ENCODE assay signal across 22 mouse cellular contexts in the genomic region with DNA sequence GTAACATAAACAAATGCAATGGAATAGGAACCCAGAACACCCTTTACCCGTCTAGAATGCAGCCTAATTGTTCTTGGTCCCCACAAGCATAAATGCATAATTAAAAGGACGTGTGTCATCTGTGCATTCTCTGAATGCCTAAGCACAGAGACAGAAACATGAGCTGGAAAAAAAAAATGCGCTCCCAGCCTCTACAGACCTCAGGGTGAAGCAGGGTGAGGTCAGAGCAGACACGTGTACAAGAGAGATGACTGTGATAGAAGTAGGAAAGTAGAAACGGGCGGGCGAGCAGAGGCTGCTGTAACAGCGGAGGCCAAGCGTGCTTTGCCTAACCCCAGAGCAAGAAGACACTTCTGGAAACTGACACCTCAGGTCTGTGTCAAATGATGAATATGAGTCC. TPM values are rescaled to one million over a fixed set of nuclear protein-coding genes. Genes with fewer than 3 reads are reported as not detected.
DNase-seq lines count a peak whose midpoint lies in the region; ATAC-seq and TF ChIP-seq lines count a peak whose summit lies in the region.
"Had no signal": no experiment of that assay in that cellular context is flagged by ENCODE, and none has a peak within 500 bp of the region (broad histone marks: within the 10 kb centered on the region; RNA-seq: fewer than 3 reads in every experiment).

No protein-coding gene starts in this region.

- no peak for TF ChIP-seq CTCF in lung, adult 2 months (IDR thresholded peaks at IDR 0.05; ENCODE audit: insufficient read depth, low read length)

- no peak overlapping the region for H3K4me3 ChIP-seq in heart, embryonic 12.5 days
- H3K4me3 ChIP-seq in lung, adult 2 months (replicated peaks; ENCODE audit: extremely low read depth, low read depth, low read length) = no peak overlapping the region
- H3K4me3 ChIP-seq in liver, embryonic 11.5 days (ENCODE audit: low read depth, low read length) = no peak overlapping the region
- H3K4me3 ChIP-seq: forebrain, embryonic 15.5 days; limb, embryonic 12.5 days; neural tube, embryonic 12.5 days had no signal

- no peak overlapping the region for H3K4me2 ChIP-seq in heart, embryonic 12.5 days
- H3K4me2 ChIP-seq in liver, embryonic 11.5 days = no peak overlapping the region
- H3K4me2 ChIP-seq: forebrain, embryonic 15.5 days; limb, embryonic 12.5 days; neural tube, embryonic 12.5 days had no signal

- H3K4me1 ChIP-seq in heart, embryonic 12.5 days (replicated peaks) = peaks cover 45% of the 10 kb centered on the region
- no peaks in the 10 kb centered on the region for H3K4me1 ChIP-seq in lung, adult 2 months (ENCODE audit: control insufficient read depth, insufficient read depth, low read length)
- H3K4me1 ChIP-seq in liver, embryonic 11.5 days (replicated peaks; ENCODE audit: control insufficient read depth, insufficient read depth, low read length) = no peaks in the 10 kb centered on the region
- H3K4me1 ChIP-seq: forebrain, embryonic 15.5 days; neural tube, embryonic 12.5 days had no signal

- H3K27ac ChIP-seq in heart, embryonic 12.5 days (ENCODE audit: poor library complexity, severe bottlenecking) = 0 out of 2 replicates have a peak overlapping the region, but pooled peaks have one; percentile 5
- H3K27ac ChIP-seq in liver, embryonic 11.5 days (ENCODE audit: low read depth, low read length) = no peak overlapping the region
- H3K27ac ChIP-seq: forebrain, embryonic 15.5 days; hindbrain, postnatal 0 days; limb, embryonic 12.5 days; neural tube, embryonic 12.5 days; stomach, postnatal 0 days had no signal

- no peaks in the 10 kb centered on the region for H3K36me3 ChIP-seq in heart, embryonic 12.5 days
- no peaks in the 10 kb centered on the region for H3K36me3 ChIP-seq in liver, embryonic 11.5 days (ENCODE audit: control insufficient read depth, insufficient read depth, low read length)
- H3K36me3 ChIP-seq: forebrain, embryonic 15.5 days; limb, embryonic 12.5 days; neural tube, embryonic 12.5 days had no signal

- TF ChIP-seq POLR2A in lung, adult 2 months (IDR thresholded peaks at IDR 0.05; ENCODE audit: borderline replicate concordance, extremely low read depth, low read depth, low read length) = no peak

- DNase-seq in heart, adult 8-10 months (ENCODE audit: low spot score) = no peak
- peak; percentile 85 for DNase-seq in Muller cell, postnatal 12 days (ENCODE audit: inconsistent ontology term)
- peak; percentile 14 for DNase-seq in adrenal gland, postnatal 10 days
- peak; percentile 20 for DNase-seq in forelimb bud, embryonic 11.5 days (ENCODE audit: low read depth, low spot score)
- no peak for DNase-seq in lung, adult 2 months
- DNase-seq in kidney, adult 18-20 months = no peak
- no peak for DNase-seq in liver, embryonic 11.5 days (ENCODE audit: low spot score)
- DNase-seq: cerebellum, adult 9-10 months; gastrocnemius, postnatal 10 days; heart, postnatal 4 days; kidney, adult 2 months; kidney, postnatal 14 days; right cerebral cortex, postnatal 25 days had no signal

- H3K9me3 ChIP-seq in heart, embryonic 12.5 days (replicated peaks) = no peaks in the 10 kb centered on the region
- no peaks in the 10 kb centered on the region for H3K9me3 ChIP-seq in liver, embryonic 11.5 days (ENCODE audit: control insufficient read depth, low read length)
- H3K9me3 ChIP-seq: forebrain, embryonic 15.5 days; limb, embryonic 12.5 days; neural tube, embryonic 12.5 days had no signal

- WGBS in heart, embryonic 12.5 days = 24% methylated on average over 9 of the region's 9 CpGs
- 45% methylated on average over 9 of the region's 9 CpGs for WGBS in lung, adult 2 months
- WGBS in liver, embryonic 11.5 days = 56% methylated on average over 9 of the region's 9 CpGs

- no peak overlapping the region for H3K9ac ChIP-seq in heart, embryonic 12.5 days
- H3K9ac ChIP-seq in liver, embryonic 11.5 days (ENCODE audit: low read depth, low read length) = no peak overlapping the region
- H3K9ac ChIP-seq: forebrain, embryonic 15.5 days; limb, embryonic 12.5 days; neural tube, embryonic 12.5 days had no signal

- no peaks in the 10 kb centered on the region for H3K27me3 ChIP-seq in heart, embryonic 12.5 days (replicated peaks)
- no peaks in the 10 kb centered on the region for H3K27me3 ChIP-seq in liver, embryonic 11.5 days (replicated peaks; ENCODE audit: control insufficient read depth, insufficient read depth, low read length)
- H3K27me3 ChIP-seq: forebrain, embryonic 15.5 days; limb, embryonic 12.5 days; neural tube, embryonic 12.5 days had no signal

- ATAC-seq in heart, embryonic 12.5 days (ENCODE audit: insufficient number of reproducible peaks, low FRiP score) = no peak
- no peak for ATAC-seq in liver, embryonic 11.5 days (replicated peaks; ENCODE audit: low FRiP score)
- ATAC-seq: forebrain, embryonic 15.5 days; hindbrain, postnatal 0 days had no signal

RNA-seq across cellular contexts. Expression of a gene that starts 22.8 kb away (rescaled TPM):
- not detected in 2 replicates for polyA plus RNA-seq in heart, embryonic 12.5 days (2016; fragmentation: Nextera tagmentation; extraction: Ambion mirVana)
- total RNA-seq in heart, adult 8-10 months (2022) = under 1 TPM in 2 of 4 experiments, not detected in 2; 0.09 TPM
- under 1 TPM; 0.30 to 0.39 TPM for total RNA-seq in adrenal gland, postnatal 10 days (2021)
- polyA plus RNA-seq in lung, adult 2 months (2012; rRNA removed) = 0.04 TPM in 1 of 2 replicates, not detected in the other
- polyA plus RNA-seq in liver, embryonic 11.5 days (2014; fragmentation: Nextera tagmentation; extraction: Ambion mirVana) = 0.08 and 0.10 TPM in 2 replicates
- total RNA-seq: heart, postnatal 4 days; megakaryocyte-erythroid progenitor cell, adult 5-6 weeks had no signal
- polyA plus RNA-seq: heart, embryonic 14.5 days had no signal

RNA-seq across cellular contexts. Expression of a gene that starts 59.8 kb away (rescaled TPM):
- 0.08 TPM in 1 of 2 replicates, not detected in the other for polyA plus RNA-seq in heart, embryonic 12.5 days (2016; fragmentation: Nextera tagmentation; extraction: Ambion mirVana)
- not detected for total RNA-seq in heart, adult 8-10 months (2022)
- 10 to 100 TPM; 12.3 to 28.2 TPM for total RNA-seq in adrenal gland, postnatal 10 days (2021)
- polyA plus RNA-seq in lung, adult 2 months (2012; rRNA removed) = not detected in 2 replicates
- polyA plus RNA-seq in liver, embryonic 11.5 days (2014; fragmentation: Nextera tagmentation; extraction: Ambion mirVana) = 7.5 and 8.7 TPM in 2 replicates
- total RNA-seq: gastrocnemius, postnatal 10 days; heart, postnatal 4 days; hindbrain, postnatal 0 days; layer of hippocampus, adult 8-10 months; megakaryocyte-erythroid progenitor cell, adult 5-6 weeks had no signal
- polyA plus RNA-seq: forebrain, embryonic 15.5 days; heart, embryonic 14.5 days; limb, embryonic 12.5 days; neural tube, embryonic 12.5 days; stomach, postnatal 0 days had no signal

Comparison
In these comparisons a context has a peak if more than half of its experiments do, and no peak if none do; other contexts are left out.
1. DNase-seq: peak in Muller cell, postnatal 12 days (single experiment), adrenal gland, postnatal 10 days (single experiment) and forelimb bud, embryonic 11.5 days (single experiment); none in heart, adult 8-10 months (single experiment), lung, adult 2 months (single experiment), kidney, adult 18-20 months (single experiment) and liver, embryonic 11.5 days (single experiment).